Mouse (Mus musculus): Measurements from ENCODE around the gene Zfp287. TPM values are rescaled to one million over a fixed set of nuclear protein-coding genes. Genes with fewer than 3 reads are reported as not detected.

Zfp287 gene
- polyA plus RNA-seq, 1 experiment from 2014 or later = 14.6 TPM

DNA sequence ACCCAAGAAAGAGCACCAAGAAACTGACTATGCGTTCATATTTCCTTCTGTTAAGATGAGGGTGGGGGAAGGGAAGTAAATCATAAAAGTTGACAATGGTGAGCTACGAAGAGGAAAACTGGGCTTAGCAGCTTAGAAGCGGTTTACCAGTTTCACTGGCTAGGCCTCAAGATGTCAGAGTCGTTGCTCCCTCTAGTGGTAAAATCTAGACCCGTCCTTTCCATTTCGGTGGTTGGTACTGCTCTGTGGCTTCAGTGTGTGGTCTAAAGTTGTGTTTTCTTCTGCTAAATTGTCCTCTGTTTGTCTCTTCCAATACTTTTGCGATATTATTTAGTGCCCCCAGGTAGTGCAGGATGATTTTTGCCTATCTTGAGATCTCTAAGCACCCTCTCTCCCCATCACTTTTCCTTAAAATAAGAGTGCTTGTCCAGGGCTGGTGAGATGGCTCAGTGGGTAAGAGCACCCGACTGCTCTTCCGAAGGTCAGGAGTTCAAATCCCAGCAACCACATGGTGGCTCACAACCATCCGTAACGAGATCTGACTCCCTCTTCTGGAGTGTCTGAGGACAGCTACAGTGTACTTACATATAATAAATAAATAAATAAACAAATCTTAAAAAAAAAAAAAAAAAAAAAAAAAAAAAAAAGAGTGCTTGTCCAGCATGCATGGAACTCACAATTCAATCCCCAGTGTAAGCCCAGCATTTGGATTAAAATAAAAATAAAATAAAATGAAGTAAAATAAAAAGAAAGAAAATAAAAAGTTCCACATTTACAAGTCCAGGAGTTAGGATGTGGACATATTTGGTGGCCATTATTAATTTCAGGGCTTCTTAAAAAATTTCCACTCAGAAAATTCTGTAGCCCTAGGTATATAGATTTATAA lies 38.2 kb downstream of the Zfp287 start:
- H3K27me3 ChIP-seq (ENCODE audit: control insufficient read depth, insufficient read depth, low read length) = no peaks in the 10 kb centered on the region
- 23% methylated on average over 9 of the region's 11 CpGs for WGBS
- peak; percentile 63; the same call in 1 of the 2 replicates for ATAC-seq (replicated peaks; ENCODE audit: low FRiP score)

DNA sequence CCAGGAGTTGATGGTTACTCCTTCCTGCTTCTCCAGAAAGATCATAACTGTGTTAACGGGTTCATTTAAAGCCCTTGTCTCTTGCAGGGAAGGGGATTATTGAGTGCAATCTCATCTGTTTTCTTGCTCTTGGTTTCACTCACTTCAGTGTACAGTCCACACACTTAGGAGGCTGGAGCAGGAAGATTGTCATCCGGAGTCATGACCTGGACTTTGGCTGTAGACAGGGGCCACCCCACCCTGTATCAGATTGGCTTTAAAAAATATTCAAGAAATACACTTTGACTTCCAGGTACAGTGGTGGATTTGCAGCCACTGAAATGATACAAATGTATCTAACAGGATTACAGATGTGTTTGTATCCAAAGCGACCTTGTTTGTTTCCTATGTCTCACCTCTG lies 40.1 kb downstream of the Zfp287 start:
- Histone ChIP-seq H3K27ac (ENCODE audit: low read depth, low read length) (no peak overlapping the region), H3K36me3 (ENCODE audit: control insufficient read depth, insufficient read depth, low read length) (no peaks in the 10 kb centered on the region), H3K4me3 (ENCODE audit: low read depth, low read length) (no peak overlapping the region), H3K27me3 (ENCODE audit: control insufficient read depth, insufficient read depth, low read length) (no peaks in the 10 kb centered on the region), H3K4me2 (ENCODE audit: low read depth, low read length, severe bottlenecking) (no peak overlapping the region), H3K4me1 (replicated peaks; ENCODE audit: control insufficient read depth, insufficient read depth, low read length) (no peaks in the 10 kb centered on the region), H3K9ac (ENCODE audit: low read length) (no peak overlapping the region), H3K9me3 (ENCODE audit: control insufficient read depth, low read length) (no peaks in the 10 kb centered on the region)
- no peak for ATAC-seq (replicated peaks; ENCODE audit: low FRiP score)
- WGBS = 90% methylated on average over 3 of the region's 3 CpGs
- DNase-seq (ENCODE audit: low spot score) = no peak

More for the DNA sequence above, 38.2 kb downstream of the Zfp287 start:
- no peaks in the 10 kb centered on the region for H3K9me3 ChIP-seq (ENCODE audit: control insufficient read depth, low read length)
- DNase-seq (ENCODE audit: low spot score) = peak; percentile 72
- no peak overlapping the region for H3K4me2 ChIP-seq (ENCODE audit: low read depth, low read length, severe bottlenecking)
- no peaks in the 10 kb centered on the region for H3K36me3 ChIP-seq (ENCODE audit: control insufficient read depth, insufficient read depth, low read length)
- H3K4me3 ChIP-seq (ENCODE audit: low read depth, low read length) = no peak overlapping the region
- H3K4me1 ChIP-seq (replicated peaks; ENCODE audit: control insufficient read depth, insufficient read depth, low read length) = no peaks in the 10 kb centered on the region
- no peak overlapping the region for H3K9ac ChIP-seq (ENCODE audit: low read length)
- no peak overlapping the region for H3K27ac ChIP-seq (ENCODE audit: low read depth, low read length)

DNA sequence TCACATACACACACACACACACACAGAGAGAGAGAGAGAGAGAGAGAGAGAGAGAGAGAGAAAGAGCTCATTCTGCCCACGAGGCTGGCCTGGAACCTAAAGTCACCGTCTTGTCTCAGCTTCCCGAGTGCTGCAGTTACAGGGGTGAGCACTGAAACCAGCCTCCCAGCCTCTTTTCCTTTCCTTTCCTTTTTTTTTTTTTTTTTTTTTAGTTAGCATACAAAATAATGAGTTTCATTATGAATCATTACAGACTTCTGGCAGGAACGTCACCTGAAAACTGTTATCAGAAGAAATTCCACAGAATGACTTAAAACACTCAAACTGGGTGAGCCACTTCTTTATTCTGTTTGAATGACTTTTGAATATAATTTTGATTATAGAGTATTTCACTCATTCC lies 51.8 kb downstream of the Zfp287 start:
- no peaks in the 10 kb centered on the region for H3K9me3 ChIP-seq (ENCODE audit: control insufficient read depth, low read length)
- H3K27ac ChIP-seq (ENCODE audit: low read depth, low read length) = no peak overlapping the region
- H3K27me3 ChIP-seq (ENCODE audit: control insufficient read depth, insufficient read depth, low read length) = no peaks in the 10 kb centered on the region
- DNase-seq (ENCODE audit: low spot score) (no peak), ATAC-seq (replicated peaks; ENCODE audit: low FRiP score) (no peak)
- H3K4me1 ChIP-seq (replicated peaks; ENCODE audit: control insufficient read depth, insufficient read depth, low read length) = no peaks in the 10 kb centered on the region
- H3K36me3 ChIP-seq (ENCODE audit: control insufficient read depth, insufficient read depth, low read length) = no peaks in the 10 kb centered on the region
- 89% methylated on average over 4 of the region's 4 CpGs for WGBS
- H3K4me2 ChIP-seq (ENCODE audit: low read depth, low read length, severe bottlenecking) = no peak overlapping the region
- H3K9ac ChIP-seq (ENCODE audit: low read length) = no peak overlapping the region
- no peak overlapping the region for H3K4me3 ChIP-seq (ENCODE audit: low read depth, low read length)

DNA sequence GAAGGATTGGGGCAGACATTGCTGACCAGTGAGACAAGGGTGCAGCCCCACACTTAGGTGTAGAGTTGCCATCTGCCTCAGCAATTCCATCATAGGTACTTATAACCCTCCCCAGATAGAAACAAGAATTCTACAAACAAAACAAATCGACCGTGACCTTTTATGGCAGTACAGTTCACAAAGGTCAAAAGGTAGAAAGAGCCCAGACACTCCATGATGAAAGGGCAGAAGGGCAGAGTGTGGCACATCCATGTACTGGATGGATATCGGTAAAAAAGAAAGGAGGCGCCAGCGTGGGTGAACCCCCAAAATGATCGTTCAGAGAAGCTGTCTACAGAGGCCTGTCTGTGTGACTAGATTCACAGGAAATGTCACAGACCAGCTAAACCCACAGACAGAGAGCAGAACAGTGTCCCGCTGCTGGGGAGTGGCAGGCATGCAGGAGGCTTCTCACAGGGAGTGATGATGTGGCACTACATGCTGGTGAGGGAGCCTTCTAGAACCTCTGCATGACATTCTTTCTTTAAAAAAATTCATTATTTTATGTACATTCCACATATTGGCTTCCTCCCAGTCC lies 52.8 kb downstream of the Zfp287 start:
- no peak overlapping the region for H3K4me2 ChIP-seq (ENCODE audit: low read depth, low read length, severe bottlenecking)
- 88% methylated on average over 7 of the region's 7 CpGs for WGBS
- no peak for DNase-seq (ENCODE audit: low spot score)

DNA sequence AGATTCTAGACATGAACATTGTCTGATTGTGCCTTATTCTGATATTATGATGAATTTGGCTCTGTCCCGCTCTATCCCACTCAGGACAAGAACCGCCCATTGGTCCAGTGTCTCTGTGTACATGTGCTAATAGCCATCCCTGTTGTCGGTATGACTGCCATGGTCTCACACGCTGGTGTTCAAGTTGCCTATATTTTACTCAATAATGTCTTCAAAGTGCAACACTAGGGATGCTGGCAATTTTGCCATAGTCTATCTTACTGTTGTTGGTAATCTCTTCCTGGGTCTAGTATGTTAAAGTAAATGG lies 55.5 kb downstream of the Zfp287 start:
- Histone ChIP-seq H3K9ac (ENCODE audit: low read length) (no peak overlapping the region), H3K9me3 (ENCODE audit: control insufficient read depth, low read length) (no peaks in the 10 kb centered on the region), H3K36me3 (ENCODE audit: control insufficient read depth, insufficient read depth, low read length) (no peaks in the 10 kb centered on the region), H3K4me2 (ENCODE audit: low read depth, low read length, severe bottlenecking) (no peak overlapping the region), H3K4me1 (replicated peaks; ENCODE audit: control insufficient read depth, insufficient read depth, low read length) (no peaks in the 10 kb centered on the region), H3K4me3 (ENCODE audit: low read depth, low read length) (no peak overlapping the region), H3K27ac (ENCODE audit: low read depth, low read length) (no peak overlapping the region), H3K27me3 (ENCODE audit: control insufficient read depth, insufficient read depth, low read length) (no peaks in the 10 kb centered on the region)
- no peak for ATAC-seq (replicated peaks; ENCODE audit: low FRiP score)
- WGBS = 91% methylated on average over 4 of the region's 4 CpGs
- DNase-seq (ENCODE audit: low spot score) = no peak

More for the DNA sequence above, 52.8 kb downstream of the Zfp287 start:
- H3K9ac ChIP-seq (ENCODE audit: low read length) = no peak overlapping the region
- H3K9me3 ChIP-seq (ENCODE audit: control insufficient read depth, low read length) = no peaks in the 10 kb centered on the region
- no peak overlapping the region for H3K27ac ChIP-seq (ENCODE audit: low read depth, low read length)
- no peaks in the 10 kb centered on the region for H3K36me3 ChIP-seq (ENCODE audit: control insufficient read depth, insufficient read depth, low read length)
- ATAC-seq (replicated peaks; ENCODE audit: low FRiP score) = no peak
- H3K27me3 ChIP-seq (ENCODE audit: control insufficient read depth, insufficient read depth, low read length) = no peaks in the 10 kb centered on the region
- no peak overlapping the region for H3K4me3 ChIP-seq (ENCODE audit: low read depth, low read length)
- H3K4me1 ChIP-seq (replicated peaks; ENCODE audit: control insufficient read depth, insufficient read depth, low read length) = no peaks in the 10 kb centered on the region

DNA sequence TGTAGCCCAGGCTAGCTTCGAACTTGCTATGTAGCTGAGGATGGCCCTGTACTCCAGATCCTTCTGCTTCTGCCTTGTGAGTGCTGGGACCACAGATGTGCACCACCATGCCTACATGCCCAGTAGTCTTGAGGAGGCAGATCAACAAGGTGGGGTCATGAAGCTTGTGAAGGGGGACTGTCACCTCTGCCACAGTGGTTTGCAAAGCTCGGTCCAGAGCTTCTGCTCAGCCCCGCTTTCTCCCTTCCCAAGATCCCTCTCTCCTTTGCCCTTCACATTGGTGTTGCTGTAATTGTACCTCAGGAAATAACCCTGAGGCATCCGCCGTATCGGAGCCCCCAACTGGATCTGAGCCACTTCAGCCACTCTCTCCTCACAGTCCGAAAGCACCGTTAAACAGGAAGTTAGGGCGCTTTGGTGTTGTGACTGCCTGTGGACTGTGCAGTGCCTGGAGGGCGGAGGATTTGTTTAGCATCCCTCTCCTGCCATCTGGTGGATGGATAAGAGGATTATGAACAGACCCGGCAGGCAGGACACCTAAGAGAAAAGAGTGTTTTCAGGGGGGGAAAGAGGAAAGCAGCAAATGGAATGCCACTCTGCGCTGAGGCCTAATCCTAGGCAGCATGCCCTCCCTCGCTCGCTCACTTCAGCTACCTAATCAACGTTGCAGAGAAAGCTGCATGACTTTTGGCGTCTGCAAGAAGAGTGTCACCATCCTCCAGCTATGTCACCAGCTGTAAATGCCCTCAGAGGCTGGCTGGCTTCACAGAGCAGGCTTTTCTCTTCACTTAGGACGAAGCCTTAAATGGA lies 56.0 kb downstream of the Zfp287 start:
- H3K9ac ChIP-seq (ENCODE audit: low read length) = peak overlapping the region; percentile 57
- ATAC-seq (replicated peaks; ENCODE audit: low FRiP score) (peak; percentile 86), DNase-seq (ENCODE audit: low spot score) (peak; percentile 81)
- no peak overlapping the region for H3K27ac ChIP-seq (ENCODE audit: low read depth, low read length)
- no peaks in the 10 kb centered on the region for H3K9me3 ChIP-seq (ENCODE audit: control insufficient read depth, low read length)
- no peaks in the 10 kb centered on the region for H3K27me3 ChIP-seq (ENCODE audit: control insufficient read depth, insufficient read depth, low read length)
- H3K36me3 ChIP-seq (ENCODE audit: control insufficient read depth, insufficient read depth, low read length) = no peaks in the 10 kb centered on the region
- no peaks in the 10 kb centered on the region for H3K4me1 ChIP-seq (replicated peaks; ENCODE audit: control insufficient read depth, insufficient read depth, low read length)
- H3K4me2 ChIP-seq (ENCODE audit: low read depth, low read length, severe bottlenecking) = peak overlapping the region; percentile 46
- H3K4me3 ChIP-seq (ENCODE audit: low read depth, low read length) = no peak overlapping the region
- 17% methylated on average over 17 of the region's 17 CpGs for WGBS

GRCm38 (mm10) chr11:62670006-62670405 lies 61.7 kb downstream of the Zfp287 start:
- no peak overlapping the region for H3K4me3 ChIP-seq (ENCODE audit: low read depth, low read length)
- peaks cover 5% of the 10 kb centered on the region; the same call in 1 of the 2 replicates for H3K36me3 ChIP-seq (ENCODE audit: control insufficient read depth, insufficient read depth, low read length)
- 93% methylated on average over 6 of the region's 6 CpGs for WGBS
- DNase-seq (ENCODE audit: low spot score) = no peak
- no peak overlapping the region for H3K27ac ChIP-seq (ENCODE audit: low read depth, low read length)
- H3K9ac ChIP-seq (ENCODE audit: low read length) = no peak overlapping the region
- H3K4me1 ChIP-seq (replicated peaks; ENCODE audit: control insufficient read depth, insufficient read depth, low read length) = no peaks in the 10 kb centered on the region
- no peaks in the 10 kb centered on the region for H3K27me3 ChIP-seq (ENCODE audit: control insufficient read depth, insufficient read depth, low read length)
- H3K9me3 ChIP-seq (ENCODE audit: control insufficient read depth, low read length) = no peaks in the 10 kb centered on the region
- no peak for ATAC-seq (replicated peaks; ENCODE audit: low FRiP score)
- no peak overlapping the region for H3K4me2 ChIP-seq (ENCODE audit: low read depth, low read length, severe bottlenecking)

- WGBS = 64% methylated on average over 12 of the region's 12 CpGs
- Histone ChIP-seq H3K36me3 (ENCODE audit: control insufficient read depth, insufficient read depth, low read length) (peaks cover 5% of the 10 kb centered on the region; the same call in 1 of the 2 replicates), H3K4me3 (ENCODE audit: low read depth, low read length) (no peak overlapping the region), H3K27ac (ENCODE audit: low read depth, low read length) (no peak overlapping the region), H3K9ac (ENCODE audit: low read length) (no peak overlapping the region), H3K4me1 (replicated peaks; ENCODE audit: control insufficient read depth, insufficient read depth, low read length) (no peaks in the 10 kb centered on the region), H3K9me3 (ENCODE audit: control insufficient read depth, low read length) (no peaks in the 10 kb centered on the region), H3K27me3 (ENCODE audit: control insufficient read depth, insufficient read depth, low read length) (no peaks in the 10 kb centered on the region), H3K4me2 (ENCODE audit: low read depth, low read length, severe bottlenecking) (no peak overlapping the region)
- DNase-seq (ENCODE audit: low spot score) (no peak), ATAC-seq (replicated peaks; ENCODE audit: low FRiP score) (no peak)
Measured at GRCm38 (mm10) chr11:62669471-62669870, 62.2 kb downstream of the Zfp287 start.
